In the genomic region with DNA sequence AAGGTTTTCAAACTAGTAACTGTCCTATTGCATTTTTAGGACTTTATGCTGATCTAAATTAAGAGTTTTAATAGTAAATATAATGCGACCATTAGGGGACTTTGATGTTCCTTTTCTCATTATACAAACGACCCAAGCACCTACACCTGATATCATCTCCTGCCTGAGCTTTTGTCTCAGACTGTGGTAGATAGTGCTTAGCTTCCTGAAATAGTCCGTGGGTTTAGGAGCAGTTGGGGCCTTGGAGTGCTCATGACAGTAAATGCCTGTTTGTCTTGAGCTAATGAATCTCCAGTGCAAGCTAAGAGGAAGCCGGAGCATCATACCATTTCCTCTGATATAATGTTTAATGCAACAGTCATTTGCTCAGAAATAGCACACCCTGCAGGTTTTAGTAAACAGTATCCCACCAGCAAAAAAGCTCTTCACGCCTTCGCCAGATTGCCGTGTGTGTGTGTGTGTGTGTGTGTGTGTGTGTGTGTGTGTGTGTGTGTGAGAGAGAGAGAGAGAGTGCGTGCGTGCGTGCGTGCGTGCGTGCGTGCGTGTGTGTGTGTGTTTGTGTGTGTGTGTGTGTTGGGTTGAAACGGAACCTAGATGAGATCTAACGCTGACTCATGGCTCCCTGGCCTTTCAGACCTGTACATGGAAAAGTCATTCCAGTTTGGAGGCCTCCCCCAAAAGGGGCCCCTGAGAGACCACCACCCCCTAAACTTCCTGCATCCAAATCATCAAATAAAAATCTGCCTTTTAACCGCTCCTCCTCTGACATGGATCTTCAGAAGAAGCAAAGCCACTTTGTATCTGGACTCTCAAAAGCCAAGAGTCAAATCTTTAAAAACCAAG, we compare ENCODE assay signal across 14 mouse cellular contexts. TPM values are rescaled to one million over a fixed set of nuclear protein-coding genes. Genes with fewer than 3 reads are reported as not detected.
A peak's percentile ranks its signal among the peaks of the same experiment; 100 is the strongest.
DNase-seq lines count a peak whose midpoint lies in the region; ATAC-seq and TF ChIP-seq lines count a peak whose summit lies in the region.
"Had no signal": no experiment of that assay in that cellular context is flagged by ENCODE, and none has a peak within 500 bp of the region (broad histone marks: within the 10 kb centered on the region; RNA-seq: fewer than 3 reads in every experiment).

No protein-coding gene starts in this region.

- H3K27ac ChIP-seq in forebrain, postnatal 0 days (ENCODE audit: low read depth, low read length): no peak overlapping the region
- no peak overlapping the region for H3K27ac ChIP-seq in forebrain, embryonic 14.5 days (ENCODE audit: low read depth, low read length)
- H3K27ac ChIP-seq: embryonic facial prominence, embryonic 15.5 days; midbrain, embryonic 10.5 days had no signal

- TF ChIP-seq CTCF in forebrain, postnatal 0 days (IDR thresholded peaks at IDR 0.05; ENCODE audit: low read depth): peak; percentile 48

- peak; percentile 32 for DNase-seq in forebrain, postnatal 0 days
- DNase-seq in forebrain, embryonic 14.5 days (ENCODE audit: low spot score): no peak
- peak; percentile 11 for DNase-seq in lung, postnatal 36 days
- no peak for DNase-seq in lung, adult 18-20 months
- DNase-seq in gastrocnemius, postnatal 10 days: no peak
- DNase-seq in left cerebral cortex, postnatal 36 days (ENCODE audit: low spot score in 2 of 2): no peak
- DNase-seq: adrenal gland, postnatal 10 days; cerebellum, adult 9-10 months; gastrocnemius, postnatal 36 days; kidney, postnatal 14 days had no signal

- H3K27me3 ChIP-seq in forebrain, postnatal 0 days (ENCODE audit: insufficient read depth, low read length): no peaks in the 10 kb centered on the region
- H3K27me3 ChIP-seq in forebrain, embryonic 14.5 days (replicated peaks; ENCODE audit: control insufficient read depth, insufficient read depth, low read length): no peaks in the 10 kb centered on the region
- H3K27me3 ChIP-seq: embryonic facial prominence, embryonic 15.5 days had no signal

- ATAC-seq in forebrain, postnatal 0 days: no peak
- no peak for ATAC-seq in forebrain, embryonic 14.5 days
- ATAC-seq in erythroblast, adult 5-6 weeks (replicated peaks; ENCODE audit: low FRiP score, poor library complexity, severe bottlenecking): peak; percentile 48
- peak; percentile 50 for ATAC-seq in megakaryocyte-erythroid progenitor cell, adult 5-6 weeks (replicated peaks; ENCODE audit: low FRiP score, low TSS enrichment, poor library complexity, severe bottlenecking)

- H3K4me3 ChIP-seq in forebrain, postnatal 0 days (ENCODE audit: low read depth, low read length): no peak overlapping the region
- no peak overlapping the region for H3K4me3 ChIP-seq in forebrain, embryonic 14.5 days (ENCODE audit: low read depth, low read length)
- H3K4me3 ChIP-seq: embryonic facial prominence, embryonic 15.5 days; midbrain, embryonic 10.5 days had no signal

- no peaks in the 10 kb centered on the region for H3K9me3 ChIP-seq in forebrain, postnatal 0 days (ENCODE audit: low read length)
- H3K9me3 ChIP-seq in forebrain, embryonic 14.5 days (replicated peaks; ENCODE audit: control insufficient read depth, low read length): no peaks in the 10 kb centered on the region
- H3K9me3 ChIP-seq: embryonic facial prominence, embryonic 15.5 days; midbrain, embryonic 10.5 days had no signal

- intact Hi-C loops in left cerebral cortex, postnatal 36 days (cut with DNase I): no loop called here

- no peak overlapping the region for H3K4me2 ChIP-seq in forebrain, postnatal 0 days (ENCODE audit: low read depth)
- H3K4me2 ChIP-seq in forebrain, embryonic 14.5 days (ENCODE audit: low read length): no peak overlapping the region
- H3K4me2 ChIP-seq: embryonic facial prominence, embryonic 15.5 days had no signal

- H3K4me1 ChIP-seq in forebrain, postnatal 0 days (ENCODE audit: insufficient read depth): no peaks in the 10 kb centered on the region
- H3K4me1 ChIP-seq in forebrain, embryonic 14.5 days (ENCODE audit: control insufficient read depth, insufficient read depth, low read length): no peaks in the 10 kb centered on the region
- H3K4me1 ChIP-seq: embryonic facial prominence, embryonic 15.5 days had no signal

- H3K9ac ChIP-seq in forebrain, postnatal 0 days: no peak overlapping the region
- no peak overlapping the region for H3K9ac ChIP-seq in forebrain, embryonic 14.5 days (ENCODE audit: low read length)
- H3K9ac ChIP-seq: embryonic facial prominence, embryonic 15.5 days had no signal

- H3K36me3 ChIP-seq in forebrain, postnatal 0 days (ENCODE audit: insufficient read depth): peaks cover 10% of the 10 kb centered on the region; the same call in 1 of the 2 replicates
- H3K36me3 ChIP-seq in forebrain, embryonic 14.5 days (ENCODE audit: control insufficient read depth, insufficient read depth, low read length): no peaks in the 10 kb centered on the region
- H3K36me3 ChIP-seq: midbrain, embryonic 10.5 days had no signal

- 84% methylated on average over 18 of the region's 18 CpGs for WGBS in forebrain, postnatal 0 days
- 88% methylated on average over 18 of the region's 18 CpGs for WGBS in forebrain, embryonic 14.5 days

RNA-seq across cellular contexts. Expression of gene Rps3a1, which starts 38.8 kb away (rescaled TPM):
- total RNA-seq in forebrain, postnatal 0 days (2014; rRNA removed): 996 and 1,231 TPM in 2 replicates
- 709 and 888 TPM in 2 replicates for polyA plus RNA-seq in forebrain, postnatal 0 days (2015; fragmentation: Nextera tagmentation; extraction: Ambion mirVana)
- 802 and 926 TPM in 2 replicates for polyA plus RNA-seq in forebrain, embryonic 14.5 days (2014; fragmentation: Nextera tagmentation; extraction: Ambion mirVana)
- 667 and 844 TPM in 2 replicates for total RNA-seq in erythroblast, adult 5-6 weeks (2015; ENCODE audit: low replicate concordance)
- total RNA-seq in erythroblast, adult 5-6 weeks (2017; ENCODE audit: low replicate concordance): 933 and 1,033 TPM in 2 replicates
- total RNA-seq in megakaryocyte-erythroid progenitor cell, adult 5-6 weeks (2014; fragmentation: Nextera tagmentation): 3,660 and 3,786 TPM in 2 replicates
- 6,025 and 7,409 TPM in 2 replicates for total RNA-seq in megakaryocyte-erythroid progenitor cell, adult 5-6 weeks (2017)
- 100 to 1,000 TPM; 713 to 722 TPM for total RNA-seq in gastrocnemius, postnatal 10 days (2021)
- 100 to 1,000 TPM; 339 to 380 TPM for total RNA-seq in left cerebral cortex, postnatal 36 days (2021)

Comparison
In these comparisons a context has a peak if more than half of its experiments do, and no peak if none do; other contexts are left out.
1. DNase-seq: peak in forebrain, postnatal 0 days (single experiment) and lung, postnatal 36 days (single experiment); none in forebrain, embryonic 14.5 days (single experiment), lung, adult 18-20 months (0 of 2), gastrocnemius, postnatal 10 days (single experiment) and left cerebral cortex, postnatal 36 days (0 of 2).
2. ATAC-seq: peak in erythroblast, adult 5-6 weeks (single experiment) and megakaryocyte-erythroid progenitor cell, adult 5-6 weeks (single experiment); none in forebrain, postnatal 0 days (single experiment) and forebrain, embryonic 14.5 days (single experiment).